Mouse (Mus musculus): ENCODE results near the gene Traf3ip3.

DNA sequence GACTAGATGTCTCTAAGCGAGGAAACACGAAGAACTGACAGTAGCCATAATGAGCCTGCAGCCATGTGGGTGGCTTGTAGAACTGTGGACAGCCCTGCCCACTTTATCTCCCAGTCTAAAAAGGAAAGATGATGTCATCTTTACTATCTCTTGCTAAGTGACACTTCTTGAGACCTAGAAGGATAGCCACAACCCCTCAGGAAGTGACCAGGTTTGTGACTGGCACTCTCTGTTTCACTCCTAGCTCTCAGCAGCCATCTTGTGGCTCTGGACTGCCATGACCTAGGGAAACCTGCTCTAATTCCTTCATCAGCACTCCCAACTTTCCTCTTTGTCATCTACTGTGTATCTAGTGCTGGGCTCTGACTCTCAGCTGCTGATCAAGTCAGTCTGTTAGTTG lies 3.2 kb downstream of the Traf3ip3 start:
- TF ChIP-seq CTCF (IDR thresholded peaks at IDR 0.05; ENCODE audit: extremely low read depth, insufficient read depth, insufficient read length, insufficient replicate concordance) (no peak), POLR2A (IDR thresholded peaks at IDR 0.05; ENCODE audit: low read depth, low read length) (no peak)

Measured in spleen, adult 2 months (tissue).